Mouse (Mus musculus) neural tube, embryonic 14.5 days (tissue): ENCODE data around the gene Inhbc. TPM values are rescaled to one million over a fixed set of nuclear protein-coding genes. Genes with fewer than 3 reads are reported as not detected.
A peak's percentile ranks its signal among the peaks of the same experiment; 100 is the strongest.

Source experiments
- ATAC-seq: fragments of 200-750 bp; cut with Nextera tagmentation; 2 replicates; pipeline ENCODE4 v1.8.0; 2017; ENCODE audit warnings: low read depth, mild to moderate bottlenecking, moderate TSS enrichment, moderate library complexity
- H3K27ac ChIP-seq: fragments of 300-500 bp; sonication (generic); 2 replicates; pipeline ENCODE4 v1.5.1; 2014; ENCODE audit warnings: low read depth, mild to moderate bottlenecking, control low read depth, low read length, moderate library complexity, mixed read lengths
- H3K27me3 ChIP-seq: fragments of 300-500 bp; sonication (generic); 2 replicates; pipeline ENCODE4 v1.6.1; 2014; ENCODE audit warnings: low read length; ENCODE audit not compliant: control insufficient read depth, insufficient read depth
- H3K36me3 ChIP-seq: fragments of 300-500 bp; sonication (generic); 2 replicates; pipeline ENCODE4 v1.6.1; 2014; ENCODE audit warnings: low read length, mixed read lengths; ENCODE audit not compliant: control insufficient read depth, insufficient read depth
- H3K4me1 ChIP-seq: fragments of 300-500 bp; sonication (generic); 2 replicates; pipeline ENCODE4 v1.6.1; 2014; ENCODE audit warnings: low read length; ENCODE audit not compliant: control insufficient read depth, insufficient read depth
- H3K4me2 ChIP-seq: fragments of 300-500 bp; sonication (generic); 2 replicates; pipeline ENCODE4 v1.6.1; 2014; ENCODE audit warnings: mild to moderate bottlenecking, low read depth, low read length, control low read depth
- H3K4me3 ChIP-seq: fragments of 300-500 bp; sonication (generic); 2 replicates; pipeline ENCODE4 v1.5.1; 2014; ENCODE audit warnings: low read depth, low read length, control low read depth, mixed read lengths
- H3K9ac ChIP-seq: fragments of 300-500 bp; sonication (generic); replicated peaks from 2 replicates; pipeline ENCODE4 v1.6.1; 2014; ENCODE audit warnings: low read depth, mild to moderate bottlenecking, control low read depth, low read length, mixed read lengths
- H3K9me3 ChIP-seq: fragments of 300-500 bp; sonication (generic); 2 replicates; pipeline ENCODE4 v1.6.1; 2016; ENCODE audit warnings: low read length; ENCODE audit not compliant: control insufficient read depth
- WGBS: fragments of 180-500 bp; shearing (Covaris S2); extraction: QIAGEN DNeasy Blood & Tissue Kit; methylation state at CpG from one replicate; pipeline ENCODE4 v1.1.7; 2014; 5-methylcytosine and 5-hydroxymethylcytosine counted together
- polyA plus RNA-seq: library from polyadenylated mRNA; unstranded; fragments of >200 nt; fragmentation: Nextera tagmentation; extraction: Ambion mirVana; gene quantifications from 2 replicates; pipeline ENCODE4 v1.2.1, GENCODE M21; 2014

Inhbc gene
- polyA plus RNA-seq, 1 experiment from 2014 or later, result not detected

- WGBS, result 2% methylated on average over 63 of the region's 79 CpGs
- H3K9ac ChIP-seq, result peak overlapping the region; percentile 96
- H3K36me3 ChIP-seq, result no peaks in the 10 kb centered on the region
- peaks cover 8% of the 10 kb centered on the region; the same call in 1 of the 2 replicates for H3K4me1 ChIP-seq
- H3K27ac ChIP-seq, result peak overlapping the region; percentile 95
- no peaks in the 10 kb centered on the region for H3K9me3 ChIP-seq
- H3K27me3 ChIP-seq, result no peaks in the 10 kb centered on the region
- H3K4me2 ChIP-seq, result peak overlapping the region; percentile 78
- H3K4me3 ChIP-seq, result peak overlapping the region; percentile 64
- peak; percentile 68 for ATAC-seq
These were observed 10.8 kb upstream of the Inhbc start for GRCm38 (mm10) chr10:127380767-127381742.

- Histone ChIP-seq H3K4me3 (peak within 1 kb of the TSS; percentile 64), H3K27ac (peak within 1 kb of the TSS; percentile 95), H3K4me2 (peak within 1 kb of the TSS; percentile 78), H3K27me3 (no peaks in the 10 kb centered on the region), H3K4me1 (peaks cover 8% of the 10 kb centered on the region; the same call in 1 of the 2 replicates), H3K36me3 (no peaks in the 10 kb centered on the region), H3K9me3 (no peaks in the 10 kb centered on the region), H3K9ac (peak within 1 kb of the TSS; percentile 96)
- WGBS, result under 1% methylated on average over 48 of the region's 53 CpGs
- ATAC-seq, result peak; percentile 95
These were observed 10.0 kb upstream of the Inhbc start, which contains the start of gene R3hdm2 for GRCm38 (mm10) chr10:127380251-127380691. TSS of gene R3hdm2 (plus strand) at chr10:127380327.

GRCm38 (mm10) chr10:127379654-127380053, 9.4 kb upstream of the Inhbc start:
- 88% methylated on average over 8 of the region's 8 CpGs for WGBS
- H3K9me3 ChIP-seq, result no peaks in the 10 kb centered on the region
- H3K27ac ChIP-seq, result peak overlapping the region; percentile 95
- H3K4me3 ChIP-seq, result peak overlapping the region; percentile 64; the same call in 1 of the 2 replicates
- H3K27me3 ChIP-seq, result no peaks in the 10 kb centered on the region
- no peak for ATAC-seq
- peak overlapping the region; percentile 53 for H3K4me2 ChIP-seq
- peaks cover 8% of the 10 kb centered on the region; the same call in 1 of the 2 replicates for H3K4me1 ChIP-seq
- H3K36me3 ChIP-seq, result no peaks in the 10 kb centered on the region
- no peak overlapping the region for H3K9ac ChIP-seq

- Histone ChIP-seq H3K36me3 (no peaks in the 10 kb centered on the region), H3K9ac (no peak overlapping the region), H3K4me2 (no peak overlapping the region), H3K9me3 (no peaks in the 10 kb centered on the region), H3K27me3 (no peaks in the 10 kb centered on the region), H3K4me1 (peaks cover 8% of the 10 kb centered on the region; the same call in 1 of the 2 replicates), H3K27ac (no peak overlapping the region), H3K4me3 (no peak overlapping the region)
- ATAC-seq, result no peak
- 70% methylated on average over 3 of the region's 3 CpGs for WGBS
These were observed 7.5 kb upstream of the Inhbc start for GRCm38 (mm10) chr10:127377700-127378099.

GRCm38 (mm10) chr10:127371023-127371422, 792 bp upstream of the Inhbc start:
- no peak overlapping the region for H3K9ac ChIP-seq
- no peaks in the 10 kb centered on the region for H3K36me3 ChIP-seq
- no peak overlapping the region for H3K4me2 ChIP-seq
- no peaks in the 10 kb centered on the region for H3K9me3 ChIP-seq
- no peaks in the 10 kb centered on the region for H3K27me3 ChIP-seq
- ATAC-seq, result no peak
- no peaks in the 10 kb centered on the region for H3K4me1 ChIP-seq
- H3K4me3 ChIP-seq, result no peak overlapping the region
- 70% methylated on average over 2 of the region's 2 CpGs for WGBS
- no peak overlapping the region for H3K27ac ChIP-seq

GRCm38 (mm10) chr10:127368273-127368672, 2.0 kb downstream of the Inhbc start:
- no peaks in the 10 kb centered on the region for H3K36me3 ChIP-seq
- no peaks in the 10 kb centered on the region for H3K4me1 ChIP-seq
- H3K9me3 ChIP-seq, result no peaks in the 10 kb centered on the region
- no peaks in the 10 kb centered on the region for H3K27me3 ChIP-seq
- ATAC-seq, result no peak
- no peak overlapping the region for H3K27ac ChIP-seq
- no peak overlapping the region for H3K4me2 ChIP-seq
- whole genome bisulfite sequencing, result 73% methylated on average over 2 of the region's 2 CpGs
- H3K4me3 ChIP-seq, result no peak overlapping the region
- H3K9ac ChIP-seq, result no peak overlapping the region

- Histone ChIP-seq H3K36me3 (no peaks in the 10 kb centered on the region), H3K4me2 (no peak overlapping the region), H3K27me3 (no peaks in the 10 kb centered on the region), H3K4me3 (no peak overlapping the region), H3K27ac (no peak overlapping the region), H3K9ac (no peak overlapping the region), H3K9me3 (no peaks in the 10 kb centered on the region), H3K4me1 (no peaks in the 10 kb centered on the region)
- WGBS, result 76% methylated on average over 5 of the region's 5 CpGs
- no peak for ATAC-seq
These were observed 3.1 kb downstream of the Inhbc start for GRCm38 (mm10) chr10:127367116-127367515.

GRCm38 (mm10) chr10:127360714-127361113, 9.5 kb downstream of the Inhbc start:
- Histone ChIP-seq H3K9ac (no peak overlapping the region), H3K9me3 (no peaks in the 10 kb centered on the region), H3K4me1 (no peaks in the 10 kb centered on the region), H3K4me2 (no peak overlapping the region), H3K36me3 (no peaks in the 10 kb centered on the region), H3K27me3 (no peaks in the 10 kb centered on the region), H3K4me3 (no peak overlapping the region), H3K27ac (no peak overlapping the region)
- 78% methylated on average over 3 of the region's 3 CpGs for WGBS
- no peak for ATAC-seq

- no peak for ATAC-seq
- no peak overlapping the region for H3K27ac ChIP-seq
- H3K4me1 ChIP-seq, result no peaks in the 10 kb centered on the region
- H3K4me2 ChIP-seq, result no peak overlapping the region
- no peaks in the 10 kb centered on the region; the same call in 1 of the 2 replicates for H3K27me3 ChIP-seq
- H3K4me3 ChIP-seq, result no peak overlapping the region
- 68% methylated on average over 10 of the region's 10 CpGs for WGBS
- no peaks in the 10 kb centered on the region for H3K36me3 ChIP-seq
- H3K9ac ChIP-seq, result no peak overlapping the region
- H3K9me3 ChIP-seq, result no peaks in the 10 kb centered on the region
These were observed 14.9 kb downstream of the Inhbc start for GRCm38 (mm10) chr10:127355336-127355735.
